Mouse (Mus musculus): Measurements from ENCODE around the gene Sparcl1. TPM values are rescaled to one million over a fixed set of nuclear protein-coding genes. Genes with fewer than 3 reads are reported as not detected.

Gene Sparcl1
- polyA plus RNA-seq, 1 experiment from 2014 or later, result 117 TPM

GRCm38 (mm10) chr5:104141067-104141466, 27.5 kb upstream of the Sparcl1 start:
- no peak overlapping the region for H3K4me2 ChIP-seq (ENCODE audit: low read depth, low read length)
- H3K27me3 ChIP-seq (replicated peaks; ENCODE audit: control insufficient read depth, insufficient read depth, low read length), result no peaks in the 10 kb centered on the region
- no peak overlapping the region for H3K4me3 ChIP-seq (ENCODE audit: low read depth, low read length)
- H3K27ac ChIP-seq (replicated peaks; ENCODE audit: low read depth, low read length), result no peak overlapping the region
- DNase-seq (ENCODE audit: low spot score), result no peak
- no peak for ATAC-seq (ENCODE audit: low read depth)
- H3K36me3 ChIP-seq (ENCODE audit: control insufficient read depth, insufficient read depth, low read length), result no peaks in the 10 kb centered on the region
- H3K9ac ChIP-seq (ENCODE audit: low read depth, low read length), result no peak overlapping the region
- no peaks in the 10 kb centered on the region for H3K4me1 ChIP-seq (ENCODE audit: control insufficient read depth, insufficient read depth, low read length)
- 73% methylated on average over 2 of the region's 2 CpGs for WGBS
- H3K9me3 ChIP-seq (ENCODE audit: control insufficient read depth, low read length), result no peaks in the 10 kb centered on the region

GRCm38 (mm10) chr5:104137920-104138541, 24.5 kb upstream of the Sparcl1 start:
- Histone ChIP-seq H3K27me3 (replicated peaks; ENCODE audit: control insufficient read depth, insufficient read depth, low read length) (no peaks in the 10 kb centered on the region), H3K36me3 (ENCODE audit: control insufficient read depth, insufficient read depth, low read length) (no peaks in the 10 kb centered on the region), H3K27ac (replicated peaks; ENCODE audit: low read depth, low read length) (no peak overlapping the region), H3K4me1 (ENCODE audit: control insufficient read depth, insufficient read depth, low read length) (no peaks in the 10 kb centered on the region), H3K9me3 (ENCODE audit: control insufficient read depth, low read length) (no peaks in the 10 kb centered on the region), H3K9ac (ENCODE audit: low read depth, low read length) (no peak overlapping the region), H3K4me2 (ENCODE audit: low read depth, low read length) (no peak overlapping the region), H3K4me3 (ENCODE audit: low read depth, low read length) (no peak overlapping the region)
- DNase-seq (ENCODE audit: low spot score), result no peak
- no peak for ATAC-seq (ENCODE audit: low read depth)
- 81% methylated on average over 10 of the region's 10 CpGs for WGBS

GRCm38 (mm10) chr5:104133752-104134151, 20.2 kb upstream of the Sparcl1 start:
- DNase-seq (ENCODE audit: low spot score) (no peak), ATAC-seq (ENCODE audit: low read depth) (no peak)
- Histone ChIP-seq H3K4me2 (ENCODE audit: low read depth, low read length) (no peak overlapping the region), H3K9me3 (ENCODE audit: control insufficient read depth, low read length) (no peaks in the 10 kb centered on the region), H3K4me3 (ENCODE audit: low read depth, low read length) (no peak overlapping the region), H3K4me1 (ENCODE audit: control insufficient read depth, insufficient read depth, low read length) (peaks cover 4% of the 10 kb centered on the region; the same call in 1 of the 2 replicates), H3K9ac (ENCODE audit: low read depth, low read length) (no peak overlapping the region), H3K27ac (replicated peaks; ENCODE audit: low read depth, low read length) (no peak overlapping the region), H3K36me3 (ENCODE audit: control insufficient read depth, insufficient read depth, low read length) (no peaks in the 10 kb centered on the region), H3K27me3 (replicated peaks; ENCODE audit: control insufficient read depth, insufficient read depth, low read length) (no peaks in the 10 kb centered on the region)
- WGBS, result 65% methylated on average over 4 of the region's 4 CpGs

- Histone ChIP-seq H3K4me3 (ENCODE audit: low read depth, low read length) (no peak overlapping the region), H3K27ac (replicated peaks; ENCODE audit: low read depth, low read length) (no peak overlapping the region), H3K4me1 (ENCODE audit: control insufficient read depth, insufficient read depth, low read length) (peaks cover 7% of the 10 kb centered on the region; the same call in 1 of the 2 replicates), H3K9me3 (ENCODE audit: control insufficient read depth, low read length) (no peaks in the 10 kb centered on the region), H3K9ac (ENCODE audit: low read depth, low read length) (no peak overlapping the region), H3K4me2 (ENCODE audit: low read depth, low read length) (no peak overlapping the region), H3K27me3 (replicated peaks; ENCODE audit: control insufficient read depth, insufficient read depth, low read length) (no peaks in the 10 kb centered on the region), H3K36me3 (ENCODE audit: control insufficient read depth, insufficient read depth, low read length) (no peaks in the 10 kb centered on the region)
- ATAC-seq (ENCODE audit: low read depth), result no peak; the same call in 1 of the 2 replicates
- peak; percentile 63 for DNase-seq (ENCODE audit: low spot score)
- WGBS, result 55% methylated on average over 4 of the region's 4 CpGs
These were observed 18.0 kb upstream of the Sparcl1 start for GRCm38 (mm10) chr5:104131544-104131943.

- H3K4me1 ChIP-seq (ENCODE audit: control insufficient read depth, insufficient read depth, low read length), result peaks cover 7% of the 10 kb centered on the region; the same call in 1 of the 2 replicates
- WGBS, result 92% methylated on average over 4 of the region's 4 CpGs
- no peak for ATAC-seq (ENCODE audit: low read depth)
- no peak overlapping the region for H3K27ac ChIP-seq (replicated peaks; ENCODE audit: low read depth, low read length)
- no peaks in the 10 kb centered on the region for H3K27me3 ChIP-seq (replicated peaks; ENCODE audit: control insufficient read depth, insufficient read depth, low read length)
- no peak overlapping the region for H3K4me2 ChIP-seq (ENCODE audit: low read depth, low read length)
- no peak for DNase-seq (ENCODE audit: low spot score)
- H3K9me3 ChIP-seq (ENCODE audit: control insufficient read depth, low read length), result no peaks in the 10 kb centered on the region
- no peak overlapping the region for H3K9ac ChIP-seq (ENCODE audit: low read depth, low read length)
- no peak overlapping the region for H3K4me3 ChIP-seq (ENCODE audit: low read depth, low read length)
- no peaks in the 10 kb centered on the region for H3K36me3 ChIP-seq (ENCODE audit: control insufficient read depth, insufficient read depth, low read length)
These were observed 17.4 kb upstream of the Sparcl1 start for GRCm38 (mm10) chr5:104130891-104131290.

- ATAC-seq (ENCODE audit: low read depth) (peak; percentile 70), DNase-seq (ENCODE audit: low spot score) (peak; percentile 54)
- no peaks in the 10 kb centered on the region for H3K27me3 ChIP-seq (replicated peaks; ENCODE audit: control insufficient read depth, insufficient read depth, low read length)
- H3K4me1 ChIP-seq (ENCODE audit: control insufficient read depth, insufficient read depth, low read length), result peaks cover 7% of the 10 kb centered on the region; the same call in 1 of the 2 replicates
- no peak overlapping the region for H3K9ac ChIP-seq (ENCODE audit: low read depth, low read length)
- H3K27ac ChIP-seq (replicated peaks; ENCODE audit: low read depth, low read length), result no peak overlapping the region; the same call in 1 of the 2 replicates
- 29% methylated on average over 12 of the region's 12 CpGs for WGBS
- no peaks in the 10 kb centered on the region for H3K36me3 ChIP-seq (ENCODE audit: control insufficient read depth, insufficient read depth, low read length)
- H3K9me3 ChIP-seq (ENCODE audit: control insufficient read depth, low read length), result no peaks in the 10 kb centered on the region
- no peak overlapping the region for H3K4me2 ChIP-seq (ENCODE audit: low read depth, low read length)
- H3K4me3 ChIP-seq (ENCODE audit: low read depth, low read length), result no peak overlapping the region
These were observed 14.9 kb upstream of the Sparcl1 start for GRCm38 (mm10) chr5:104128281-104129031.

- no peak for DNase-seq (ENCODE audit: low spot score)
- Histone ChIP-seq H3K27me3 (replicated peaks; ENCODE audit: control insufficient read depth, insufficient read depth, low read length) (no peaks in the 10 kb centered on the region), H3K27ac (replicated peaks; ENCODE audit: low read depth, low read length) (no peak overlapping the region), H3K36me3 (ENCODE audit: control insufficient read depth, insufficient read depth, low read length) (no peaks in the 10 kb centered on the region), H3K4me2 (ENCODE audit: low read depth, low read length) (no peak overlapping the region), H3K9ac (ENCODE audit: low read depth, low read length) (no peak overlapping the region), H3K4me1 (ENCODE audit: control insufficient read depth, insufficient read depth, low read length) (peaks cover 7% of the 10 kb centered on the region; the same call in 1 of the 2 replicates), H3K4me3 (ENCODE audit: low read depth, low read length) (no peak overlapping the region), H3K9me3 (ENCODE audit: control insufficient read depth, low read length) (no peaks in the 10 kb centered on the region)
- ATAC-seq (ENCODE audit: low read depth), result no peak
- WGBS, result 92% methylated on average over 1 of the region's 1 CpGs
These were observed 13.8 kb upstream of the Sparcl1 start for GRCm38 (mm10) chr5:104127351-104127750.

GRCm38 (mm10) chr5:104126561-104127320, 13.2 kb upstream of the Sparcl1 start:
- ATAC-seq (ENCODE audit: low read depth) (peak; percentile 13; the same call in 1 of the 2 replicates), DNase-seq (ENCODE audit: low spot score) (peak; percentile 55)
- no peak overlapping the region for H3K9ac ChIP-seq (ENCODE audit: low read depth, low read length)

More at GRCm38 (mm10) chr5:104126561-104127320, 13.2 kb upstream of the Sparcl1 start:
- Histone ChIP-seq H3K27ac (replicated peaks; ENCODE audit: low read depth, low read length) (no peak overlapping the region), H3K9me3 (ENCODE audit: control insufficient read depth, low read length) (no peaks in the 10 kb centered on the region), H3K4me2 (ENCODE audit: low read depth, low read length) (no peak overlapping the region), H3K4me1 (ENCODE audit: control insufficient read depth, insufficient read depth, low read length) (peaks cover 7% of the 10 kb centered on the region; the same call in 1 of the 2 replicates), H3K4me3 (ENCODE audit: low read depth, low read length) (no peak overlapping the region), H3K36me3 (ENCODE audit: control insufficient read depth, insufficient read depth, low read length) (no peaks in the 10 kb centered on the region), H3K27me3 (replicated peaks; ENCODE audit: control insufficient read depth, insufficient read depth, low read length) (no peaks in the 10 kb centered on the region)
- 84% methylated on average over 12 of the region's 12 CpGs for WGBS
